Mouse (Mus musculus) adrenal gland, postnatal 10 days (tissue): ENCODE measurements around the gene Prr3. TPM values are rescaled to one million over a fixed set of nuclear protein-coding genes. Genes with fewer than 3 reads are reported as not detected.
"Not testable (repeated sequence)": the region's sequence is repeated elsewhere in the genome, so short reads cannot be mapped to it uniquely, and the experiment has no call there.

ENCODE experiments used
- DNase-seq: peaks from one replicate; pipeline ENCODE4 v3.0.0; 2021; ENCODE audit warnings: mixed read lengths
- microRNA-seq: library from miRNA; unstranded; fragments of <30 nt; microRNA quantifications from one replicate; pipeline ENCODE4 v1.2.0, GENCODE M21; 2021
- total RNA-seq, 2 experiments: library from RNA; stranded (reverse); gene quantifications; 2 replicates each; pipeline ENCODE4 v1.2.3; 2021

The Prr3 gene
- total RNA-seq, 2 experiments from 2014 or later = 16.7 to 28.8 TPM

GRCm38 (mm10) chr17:35937700-35938348 lies 42.2 kb downstream of the Prr3 start:
- peak; percentile 53 for DNase-seq

GRCm38 (mm10) chr17:35935763-35936162 lies 44.3 kb downstream of the Prr3 start:
- not testable (repeated sequence) for DNase-seq

- no peak for DNase-seq
Observed at GRCm38 (mm10) chr17:35932608-35933007, 47.4 kb downstream of the Prr3 start.

GRCm38 (mm10) chr17:35930627-35931026 lies 49.4 kb downstream of the Prr3 start:
- DNase-seq = no peak

GRCm38 (mm10) chr17:35929534-35929933 lies 50.5 kb downstream of the Prr3 start:
- DNase-seq = no peak

- DNase-seq = no peak
Observed at GRCm38 (mm10) chr17:35927471-35927870, 52.6 kb downstream of the Prr3 start.

GRCm38 (mm10) chr17:35923281-35923680 lies 56.8 kb downstream of the Prr3 start:
- DNase-seq = no peak

GRCm38 (mm10) chr17:35922566-35922965 lies 57.5 kb downstream of the Prr3 start:
- DNase-seq = no peak

Small RNA genes lying within 50 kb of the gene (microRNA-seq; reads per million reads assigned to microRNA genes)
- 153 reads per million, percentile 51 among the genes with 10 or more reads in this experiment for gene Mir877

Other genes with a start within 250 kb of the Prr3 start
- 10 to 100 TPM in 1 of 2 experiments, 1 to 10 TPM in 1; 7.6 to 19.0 TPM for gene Ier3, start 158.6 kb downstream of the Prr3 start, total RNA-seq
- gene Flot1, start 157.0 kb downstream of the Prr3 start, total RNA-seq = 10 to 100 TPM; 54.6 to 70.8 TPM
- 100 to 1,000 TPM; 351 to 404 TPM for gene Tubb5, start 141.9 kb downstream of the Prr3 start, total RNA-seq
- gene Mdc1, start 138.7 kb downstream of the Prr3 start, total RNA-seq = 10 to 100 TPM; 21.9 to 27.1 TPM
- gene Nrm, start 118.9 kb downstream of the Prr3 start, total RNA-seq = 10 to 100 TPM; 12.7 to 18.3 TPM
- 10 to 100 TPM; 35.4 to 35.6 TPM for gene Ppp1r18, start 114.6 kb downstream of the Prr3 start, total RNA-seq
- 10 to 100 TPM; 36.8 to 38.0 TPM for gene Dhx16, start 100.4 kb downstream of the Prr3 start, total RNA-seq
- gene 2310061I04Rik, start 82.8 kb downstream of the Prr3 start, total RNA-seq = 10 to 100 TPM; 58.0 to 70.5 TPM
- 10 to 100 TPM; 15.9 to 28.7 TPM for gene Atat1, start 70.2 kb downstream of the Prr3 start, total RNA-seq
- gene Mrps18b, start 63.8 kb downstream of the Prr3 start, total RNA-seq = 100 to 1,000 TPM; 101 to 104 TPM
- 10 to 100 TPM; 78.7 to 83.1 TPM for gene Ppp1r10, start 63.8 kb downstream of the Prr3 start, total RNA-seq
- 10 to 100 TPM; 72.7 to 78.3 TPM for gene Abcf1, start 10.5 kb downstream of the Prr3 start, total RNA-seq
- 10 to 100 TPM; 41.5 to 42.9 TPM for gene Gnl1, start 385 bp downstream of the Prr3 start, total RNA-seq
- 1 to 10 TPM; 2.9 to 3.9 TPM for gene H2-T24, start 40.3 kb upstream of the Prr3 start, total RNA-seq
- gene H2-T23, start 52.6 kb upstream of the Prr3 start, total RNA-seq = 10 to 100 TPM; 55.7 to 82.7 TPM
- gene H2-T22, start 62.5 kb upstream of the Prr3 start, total RNA-seq = 10 to 100 TPM; 23.5 to 25.4 TPM
- not detected for gene Gm6034, start 62.7 kb upstream of the Prr3 start, total RNA-seq
- 1 to 10 TPM; 2.4 to 2.5 TPM for gene Gm11127, start 78.1 kb upstream of the Prr3 start, total RNA-seq
- gene Gm19684, start 141.4 kb upstream of the Prr3 start, total RNA-seq = not detected
- not detected for gene Gm7030, start 149.2 kb upstream of the Prr3 start, total RNA-seq
- under 1 TPM in 1 of 2 experiments, not detected in 1; 0.33 TPM for gene Gm8909, start 188.3 kb upstream of the Prr3 start, total RNA-seq
- not detected for gene H2-T3, start 210.1 kb upstream of the Prr3 start, total RNA-seq